18 mouse cellular contexts compared by ENCODE assay signal in genomic region chr11:3583127-3583526, GRCm38 (mm10).
"Had no signal": no experiment of that assay in that cellular context is flagged by ENCODE, and none has a peak within 500 bp of the region (broad histone marks: within the 10 kb centered on the region; RNA-seq: fewer than 3 reads in every experiment).

No protein-coding gene starts in this region.

- H3K27me3 ChIP-seq: liver, embryonic 12.5 days; midbrain, embryonic 12.5 days; neural tube, embryonic 13.5 days; neural tube, embryonic 15.5 days had no signal

- H3K9ac ChIP-seq: liver, embryonic 12.5 days; liver, embryonic 14.5 days; midbrain, embryonic 12.5 days; neural tube, embryonic 13.5 days; neural tube, embryonic 15.5 days had no signal

- H3K4me1 ChIP-seq: midbrain, embryonic 10.5 days; midbrain, embryonic 12.5 days; neural tube, embryonic 13.5 days; neural tube, embryonic 15.5 days had no signal

- H3K4me3 ChIP-seq: liver, embryonic 12.5 days; midbrain, embryonic 10.5 days; midbrain, embryonic 12.5 days; myocyte; neural tube, embryonic 13.5 days; neural tube, embryonic 15.5 days had no signal

- H3K36me3 ChIP-seq: liver, embryonic 12.5 days; midbrain, embryonic 10.5 days; midbrain, embryonic 12.5 days; neural tube, embryonic 13.5 days; neural tube, embryonic 15.5 days had no signal

- ATAC-seq: liver, embryonic 12.5 days; midbrain, embryonic 16.5 days had no signal

- H3K9me3 ChIP-seq: liver, embryonic 12.5 days; midbrain, embryonic 12.5 days; neural tube, embryonic 15.5 days had no signal

- DNase-seq: lung, adult 2 months; midbrain, embryonic 14.5 days; retina, postnatal 1 day; right cerebral cortex, adult 18-20 months; right cerebral cortex, postnatal 25 days; right cerebral cortex, postnatal 4 days; spleen, adult 18-20 months; thymus, adult 2 months; thymus, postnatal 25 days; thymus, postnatal 4 days had no signal

- H3K4me2 ChIP-seq: liver, embryonic 12.5 days; midbrain, embryonic 12.5 days; neural tube, embryonic 13.5 days; neural tube, embryonic 15.5 days had no signal

- H3K27ac ChIP-seq: liver, embryonic 12.5 days; liver, embryonic 14.5 days; midbrain, embryonic 10.5 days; midbrain, embryonic 12.5 days; neural tube, embryonic 13.5 days; neural tube, embryonic 15.5 days had no signal
